Comparison of ENCODE assay signal across 21 mouse cellular contexts in the genomic region with DNA sequence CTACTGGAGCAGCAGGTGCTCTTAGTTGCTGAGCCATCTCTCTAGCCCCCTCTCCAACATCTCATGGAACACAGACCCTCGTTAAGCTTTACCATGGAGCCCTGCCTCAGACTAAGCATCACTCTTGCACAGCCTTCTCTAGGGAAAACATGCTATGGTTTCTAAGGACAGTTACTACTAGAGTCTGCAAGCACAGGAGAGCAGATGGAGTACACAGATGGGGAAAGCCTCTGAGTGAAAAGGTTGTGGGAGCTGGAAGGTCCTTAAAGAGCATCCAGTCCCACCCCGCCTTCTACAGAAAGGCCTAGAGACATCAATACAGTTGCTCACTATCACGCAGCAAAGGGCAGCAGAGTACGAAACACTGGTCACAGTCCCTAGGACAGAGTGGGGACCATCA. TPM values are rescaled to one million over a fixed set of nuclear protein-coding genes. Genes with fewer than 3 reads are reported as not detected.
A peak's percentile ranks its signal among the peaks of the same experiment; 100 is the strongest.
DNase-seq lines count a peak whose midpoint lies in the region; ATAC-seq and TF ChIP-seq lines count a peak whose summit lies in the region.
"Had no signal": no experiment of that assay in that cellular context is flagged by ENCODE, and none has a peak within 500 bp of the region (broad histone marks: within the 10 kb centered on the region; RNA-seq: fewer than 3 reads in every experiment).

No protein-coding gene starts in this region.

- DNase-seq in forebrain, embryonic 11.5 days (ENCODE audit: low spot score) = no peak
- peak in 1 of 2 experiments; percentile 64 for DNase-seq in layer of hippocampus, adult 2 months (ENCODE audit: low spot score in 2 of 2)
- no peak for DNase-seq in layer of hippocampus, postnatal 10 days (ENCODE audit: low spot score in 2 of 2)
- DNase-seq in midbrain, embryonic 10.5 days (ENCODE audit: low spot score) = no peak
- peak; percentile 70 for DNase-seq in forebrain, postnatal 0 days
- DNase-seq: adrenal gland, adult 8-10 months; adrenal gland, postnatal 36 days; B cell, adult 2 months; cerebellum, adult 11 months; cerebellum, adult 8-10 months; cerebellum, postnatal 14 days; gastrocnemius, postnatal 36 days; heart, adult 11 months; heart, postnatal 36 days had no signal

- WGBS in forebrain, embryonic 13.5 days = 84% methylated on average over 4 of the region's 4 CpGs
- 84% methylated on average over 4 of the region's 4 CpGs for WGBS in forebrain, embryonic 11.5 days
- WGBS in midbrain, embryonic 16.5 days = 84% methylated on average over 4 of the region's 4 CpGs
- 91% methylated on average over 4 of the region's 4 CpGs for WGBS in midbrain, embryonic 10.5 days
- WGBS in forebrain, postnatal 0 days = 73% methylated on average over 4 of the region's 4 CpGs

- H3K9me3 ChIP-seq in forebrain, embryonic 13.5 days (replicated peaks) = no peaks in the 10 kb centered on the region
- H3K9me3 ChIP-seq in forebrain, embryonic 11.5 days (ENCODE audit: control insufficient read depth, low read length) = no peaks in the 10 kb centered on the region; the same call in 1 of the 2 replicates
- H3K9me3 ChIP-seq in midbrain, embryonic 16.5 days (replicated peaks; ENCODE audit: control insufficient read depth, low read length, poor library complexity, severe bottlenecking) = no peaks in the 10 kb centered on the region
- H3K9me3 ChIP-seq in midbrain, embryonic 10.5 days (replicated peaks) = no peaks in the 10 kb centered on the region
- H3K9me3 ChIP-seq in forebrain, postnatal 0 days (ENCODE audit: low read length) = no peaks in the 10 kb centered on the region
- H3K9me3 ChIP-seq: embryonic facial prominence, embryonic 12.5 days; heart, embryonic 13.5 days; hindbrain, embryonic 12.5 days had no signal

- no peaks in the 10 kb centered on the region for H3K27me3 ChIP-seq in forebrain, embryonic 13.5 days
- no peaks in the 10 kb centered on the region for H3K27me3 ChIP-seq in forebrain, embryonic 11.5 days (ENCODE audit: control insufficient read depth, insufficient read depth, low read length)
- H3K27me3 ChIP-seq in midbrain, embryonic 16.5 days (ENCODE audit: control insufficient read depth, insufficient read depth, low read depth, low read length) = no peaks in the 10 kb centered on the region
- H3K27me3 ChIP-seq in midbrain, embryonic 10.5 days (ENCODE audit: low read depth, poor library complexity, severe bottlenecking) = no peaks in the 10 kb centered on the region
- no peaks in the 10 kb centered on the region for H3K27me3 ChIP-seq in forebrain, postnatal 0 days (ENCODE audit: insufficient read depth, low read length)
- H3K27me3 ChIP-seq: embryonic facial prominence, embryonic 12.5 days; hindbrain, embryonic 12.5 days had no signal

- no peak overlapping the region for H3K4me2 ChIP-seq in forebrain, embryonic 13.5 days
- H3K4me2 ChIP-seq in forebrain, embryonic 11.5 days (ENCODE audit: low read depth, low read length, severe bottlenecking) = no peak overlapping the region
- no peak overlapping the region for H3K4me2 ChIP-seq in midbrain, embryonic 16.5 days (ENCODE audit: low read length)
- no peak overlapping the region for H3K4me2 ChIP-seq in forebrain, postnatal 0 days (ENCODE audit: low read depth)
- H3K4me2 ChIP-seq: embryonic facial prominence, embryonic 12.5 days; heart, embryonic 13.5 days; hindbrain, embryonic 12.5 days had no signal

- no peak overlapping the region for H3K9ac ChIP-seq in forebrain, embryonic 13.5 days
- no peak overlapping the region for H3K9ac ChIP-seq in forebrain, embryonic 11.5 days (ENCODE audit: low read length)
- H3K9ac ChIP-seq in midbrain, embryonic 16.5 days (ENCODE audit: low read depth, low read length) = no peak overlapping the region
- no peak overlapping the region for H3K9ac ChIP-seq in forebrain, postnatal 0 days
- H3K9ac ChIP-seq: embryonic facial prominence, embryonic 12.5 days; heart, embryonic 13.5 days; hindbrain, embryonic 12.5 days had no signal

- H3K4me1 ChIP-seq in forebrain, embryonic 13.5 days = peaks cover 47% of the 10 kb centered on the region
- no peaks in the 10 kb centered on the region; the same call in 1 of the 2 replicates for H3K4me1 ChIP-seq in forebrain, embryonic 11.5 days (replicated peaks; ENCODE audit: control insufficient read depth, insufficient read depth, low read length)
- H3K4me1 ChIP-seq in midbrain, embryonic 16.5 days (ENCODE audit: control insufficient read depth, insufficient read depth, low read length) = peaks cover 7% of the 10 kb centered on the region
- H3K4me1 ChIP-seq in midbrain, embryonic 10.5 days = no peaks in the 10 kb centered on the region
- peaks cover 3% of the 10 kb centered on the region; the same call in 1 of the 2 replicates for H3K4me1 ChIP-seq in forebrain, postnatal 0 days (ENCODE audit: insufficient read depth)

- H3K4me3 ChIP-seq in forebrain, embryonic 13.5 days = no peak overlapping the region
- no peak overlapping the region for H3K4me3 ChIP-seq in forebrain, embryonic 11.5 days (ENCODE audit: low read depth, low read length)
- H3K4me3 ChIP-seq in layer of hippocampus, adult 2 months = no peak overlapping the region
- no peak overlapping the region for H3K4me3 ChIP-seq in midbrain, embryonic 16.5 days (ENCODE audit: low read depth, low read length)
- H3K4me3 ChIP-seq in midbrain, embryonic 10.5 days = no peak overlapping the region
- no peak overlapping the region for H3K4me3 ChIP-seq in forebrain, postnatal 0 days (ENCODE audit: low read depth, low read length)
- H3K4me3 ChIP-seq: embryonic facial prominence, embryonic 12.5 days; heart, embryonic 13.5 days; hindbrain, embryonic 12.5 days had no signal

- H3K27ac ChIP-seq in forebrain, embryonic 13.5 days = peak overlapping the region; percentile 83
- no peak overlapping the region for H3K27ac ChIP-seq in forebrain, embryonic 11.5 days (ENCODE audit: low read depth, low read length)
- H3K27ac ChIP-seq in layer of hippocampus, adult 2 months = peak overlapping the region; percentile 84
- H3K27ac ChIP-seq in midbrain, embryonic 16.5 days (ENCODE audit: low read length) = 0 out of 2 replicates have a peak overlapping the region, but pooled peaks have one; percentile 9
- no peak overlapping the region for H3K27ac ChIP-seq in midbrain, embryonic 10.5 days (replicated peaks)
- H3K27ac ChIP-seq in forebrain, postnatal 0 days (ENCODE audit: low read depth, low read length) = peak overlapping the region; percentile 71
- H3K27ac ChIP-seq: embryonic facial prominence, embryonic 12.5 days; heart, embryonic 13.5 days; hindbrain, embryonic 12.5 days had no signal

- TF ChIP-seq CTCF in layer of hippocampus, adult 2 months (conservative IDR thresholded peaks at IDR 0.05) = no peak
- no peak for TF ChIP-seq CTCF in forebrain, postnatal 0 days (IDR thresholded peaks at IDR 0.05; ENCODE audit: low read depth)

- 0 out of 2 replicates have a peak, but pooled peaks have one; percentile 20 for ATAC-seq in forebrain, embryonic 13.5 days
- no peak for ATAC-seq in forebrain, embryonic 11.5 days (replicated peaks; ENCODE audit: low FRiP score)
- no peak for ATAC-seq in midbrain, embryonic 16.5 days
- ATAC-seq in forebrain, postnatal 0 days = peak; percentile 28; the same call in 1 of the 2 replicates
- ATAC-seq: CD4-positive, CD25-positive, alpha-beta regulatory T cell, adult 4 months had no signal

- H3K36me3 ChIP-seq in forebrain, embryonic 13.5 days (ENCODE audit: poor library complexity, severe bottlenecking) = no peaks in the 10 kb centered on the region
- H3K36me3 ChIP-seq in forebrain, embryonic 11.5 days (ENCODE audit: control insufficient read depth, insufficient read depth, low read length) = no peaks in the 10 kb centered on the region
- no peaks in the 10 kb centered on the region for H3K36me3 ChIP-seq in midbrain, embryonic 16.5 days (ENCODE audit: control insufficient read depth, insufficient read depth, low read length)
- H3K36me3 ChIP-seq in midbrain, embryonic 10.5 days = no peaks in the 10 kb centered on the region
- no peaks in the 10 kb centered on the region for H3K36me3 ChIP-seq in forebrain, postnatal 0 days (ENCODE audit: insufficient read depth)
- H3K36me3 ChIP-seq: embryonic facial prominence, embryonic 12.5 days; G1E; heart, embryonic 13.5 days; hindbrain, embryonic 12.5 days had no signal

RNA-seq across cellular contexts. Expression of gene Cplx2, which starts 20.2 kb away (rescaled TPM):
- polyA plus RNA-seq in forebrain, embryonic 13.5 days (2015; fragmentation: Nextera tagmentation; extraction: Ambion mirVana) = 20.0 and 22.8 TPM in 2 replicates
- 11.8 and 13.3 TPM in 2 replicates for polyA plus RNA-seq in forebrain, embryonic 11.5 days (2014; fragmentation: Nextera tagmentation; extraction: Ambion mirVana)
- 1,000 to 10,000 TPM; 1,009 to 1,066 TPM for total RNA-seq in layer of hippocampus, adult 2 months (2021)
- 100 to 1,000 TPM; 686 to 743 TPM for total RNA-seq in layer of hippocampus, postnatal 10 days (2021)
- polyA plus RNA-seq in midbrain, embryonic 16.5 days (2015; fragmentation: Nextera tagmentation; extraction: Ambion mirVana) = 25.8 and 30.8 TPM in 2 replicates
- 9.9 and 15.3 TPM in 2 replicates for polyA plus RNA-seq in midbrain, embryonic 10.5 days (2016; fragmentation: Nextera tagmentation; extraction: Ambion mirVana)
- total RNA-seq in forebrain, postnatal 0 days (2014; rRNA removed) = 98.4 and 102 TPM in 2 replicates
- polyA plus RNA-seq in forebrain, postnatal 0 days (2015; fragmentation: Nextera tagmentation; extraction: Ambion mirVana) = 40.0 and 49.8 TPM in 2 replicates
- total RNA-seq: G1E had no signal
- polyA plus RNA-seq: CD4-positive, CD25-positive, alpha-beta regulatory T cell, adult 4 months; G1E had no signal

Comparison
In these comparisons a context has a peak if more than half of its experiments do, and no peak if none do; other contexts are left out.
1. ATAC-seq: peak in forebrain, embryonic 13.5 days (single experiment) and forebrain, postnatal 0 days (single experiment); none in forebrain, embryonic 11.5 days (single experiment) and midbrain, embryonic 16.5 days (single experiment).
2. H3K27ac ChIP-seq: peak in forebrain, embryonic 13.5 days (single experiment), layer of hippocampus, adult 2 months (single experiment), midbrain, embryonic 16.5 days (single experiment) and forebrain, postnatal 0 days (single experiment); none in forebrain, embryonic 11.5 days (single experiment) and midbrain, embryonic 10.5 days (single experiment).